Mouse (Mus musculus) stomach, embryonic 15.5 days (tissue): Measurements from ENCODE around the gene Lnx1. TPM values are rescaled to one million over a fixed set of nuclear protein-coding genes. Genes with fewer than 3 reads are reported as not detected.

ENCODE experiments used
- ATAC-seq: fragments of 200-750 bp; cut with Nextera tagmentation; 2 replicates; pipeline ENCODE4 v1.8.0; 2017; ENCODE audit warnings: low read depth, moderate number of reproducible peaks, moderate TSS enrichment; ENCODE audit not compliant: insufficient read depth, low FRiP score
- H3K27ac ChIP-seq: fragments of 300-500 bp; sonication (generic); 2 replicates; pipeline ENCODE4 v1.5.1; 2015; ENCODE audit warnings: mild to moderate bottlenecking, inconsistent platforms
- H3K27me3 ChIP-seq: fragments of 300-500 bp; sonication (generic); replicated peaks from 2 replicates; pipeline ENCODE4 v1.6.1; 2015; ENCODE audit warnings: inconsistent platforms
- H3K36me3 ChIP-seq: fragments of 300-500 bp; sonication (generic); 2 replicates; pipeline ENCODE4 v1.6.1; 2015; ENCODE audit warnings: inconsistent platforms
- H3K4me1 ChIP-seq: fragments of 300-500 bp; sonication (generic); 2 replicates; pipeline ENCODE4 v1.6.1; 2015; ENCODE audit warnings: inconsistent platforms
- H3K4me2 ChIP-seq: fragments of 300-500 bp; sonication (generic); 2 replicates; pipeline ENCODE4 v1.6.1; 2015; ENCODE audit warnings: mild to moderate bottlenecking, inconsistent platforms
- H3K4me3 ChIP-seq: fragments of 300-500 bp; sonication (generic); replicated peaks from 2 replicates; pipeline ENCODE4 v1.5.1; 2015; ENCODE audit warnings: inconsistent platforms
- H3K9ac ChIP-seq: fragments of 300-500 bp; sonication (generic); 2 replicates; pipeline ENCODE4 v1.6.1; 2015; ENCODE audit warnings: inconsistent platforms
- H3K9me3 ChIP-seq: fragments of 300-500 bp; sonication (generic); 2 replicates; pipeline ENCODE4 v1.6.1; 2016; ENCODE audit warnings: inconsistent platforms
- WGBS: fragments of 180-500 bp; shearing (Covaris S2); methylation state at CpG from one replicate; pipeline ENCODE4 v1.1.7; 2015; 5-methylcytosine and 5-hydroxymethylcytosine counted together
- polyA plus RNA-seq: library from polyadenylated mRNA; unstranded; fragments of >200 nt; fragmentation: Nextera tagmentation; extraction: Ambion mirVana; gene quantifications from 2 replicates; pipeline ENCODE4 v1.2.1, GENCODE M21; 2015

Gene Lnx1
- polyA plus RNA-seq, 1 experiment from 2014 or later: 4.6 TPM

GRCm38 (mm10) chr5:74694390-74694801, 8.3 kb downstream of the Lnx1 start:
- H3K9me3 ChIP-seq: no peaks in the 10 kb centered on the region
- no peak for ATAC-seq
- H3K27me3 ChIP-seq: no peaks in the 10 kb centered on the region
- H3K4me1 ChIP-seq: no peaks in the 10 kb centered on the region
- H3K9ac ChIP-seq: no peak overlapping the region
- H3K4me2 ChIP-seq: no peak overlapping the region
- H3K4me3 ChIP-seq: no peak overlapping the region
- no peak overlapping the region for H3K27ac ChIP-seq
- WGBS: 70% methylated on average over 7 of the region's 7 CpGs
- no peaks in the 10 kb centered on the region for H3K36me3 ChIP-seq

GRCm38 (mm10) chr5:74693836-74694235, 8.9 kb downstream of the Lnx1 start:
- Histone ChIP-seq H3K27ac (no peak overlapping the region), H3K9me3 (no peaks in the 10 kb centered on the region), H3K27me3 (no peaks in the 10 kb centered on the region), H3K4me3 (no peak overlapping the region), H3K4me1 (no peaks in the 10 kb centered on the region), H3K9ac (no peak overlapping the region), H3K36me3 (no peaks in the 10 kb centered on the region), H3K4me2 (no peak overlapping the region)
- no peak for ATAC-seq
- WGBS: 57% methylated on average over 2 of the region's 2 CpGs

DNA sequence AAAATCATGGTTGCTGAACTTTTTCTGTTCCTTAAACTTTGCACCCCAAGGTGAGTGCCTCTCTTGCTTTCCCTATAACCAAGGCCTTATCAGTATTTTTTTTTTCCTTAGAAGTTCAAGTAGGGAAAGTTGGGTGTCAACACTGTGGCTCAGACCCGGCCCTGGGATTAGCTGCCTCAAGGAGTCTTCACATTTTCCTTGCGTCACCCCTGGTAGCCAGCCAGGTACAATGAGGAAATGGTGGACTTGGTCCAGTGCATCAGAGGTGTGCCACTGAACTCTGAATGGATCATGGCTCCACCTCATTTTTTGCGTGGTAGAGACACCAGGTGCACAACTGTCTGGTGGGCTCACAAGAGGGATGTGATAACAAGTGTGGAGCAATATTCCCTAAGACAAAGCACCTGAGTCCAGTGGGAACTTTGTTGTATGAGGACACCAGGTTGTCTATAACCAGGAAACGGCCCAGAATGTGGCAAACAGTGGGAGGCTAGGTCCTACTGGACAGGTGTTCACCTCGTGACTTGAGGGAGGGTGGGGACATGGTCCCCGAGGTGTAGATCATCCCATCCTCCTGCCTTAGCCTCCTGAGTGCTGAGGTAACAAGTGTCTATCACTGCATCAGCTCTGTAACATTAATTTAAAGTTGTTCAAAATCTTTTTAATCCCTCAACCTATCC, 10.2 kb downstream of the Lnx1 start:
- ATAC-seq: no peak

DNA sequence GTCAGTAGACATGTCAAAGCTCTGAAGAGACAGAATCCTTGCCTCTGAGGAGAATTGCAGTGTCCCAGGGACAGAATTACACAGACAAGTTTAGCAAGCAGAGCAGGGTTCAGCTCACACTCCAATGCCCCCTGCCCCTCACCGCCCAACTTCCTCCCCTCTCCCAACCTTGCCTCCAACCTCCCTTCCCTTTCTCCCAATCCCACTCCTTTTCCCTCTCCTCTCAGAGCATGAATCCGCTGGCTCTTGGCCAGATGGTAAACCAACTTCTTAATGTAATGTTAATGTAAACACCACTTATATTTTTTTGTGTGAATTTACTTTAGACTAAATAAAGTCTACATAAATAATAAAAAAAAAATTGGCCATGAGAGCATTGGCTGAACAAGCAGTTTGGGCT, 13.9 kb downstream of the Lnx1 start:
- H3K4me3 ChIP-seq: no peak overlapping the region
- 50% methylated on average over 2 of the region's 2 CpGs for WGBS

More for the DNA sequence above, 10.2 kb downstream of the Lnx1 start:
- 82% methylated on average over 6 of the region's 6 CpGs for WGBS
- Histone ChIP-seq H3K27ac (no peak overlapping the region), H3K9ac (no peak overlapping the region), H3K27me3 (no peaks in the 10 kb centered on the region), H3K4me2 (no peak overlapping the region), H3K4me1 (no peaks in the 10 kb centered on the region), H3K4me3 (no peak overlapping the region), H3K36me3 (no peaks in the 10 kb centered on the region), H3K9me3 (no peaks in the 10 kb centered on the region)

DNA sequence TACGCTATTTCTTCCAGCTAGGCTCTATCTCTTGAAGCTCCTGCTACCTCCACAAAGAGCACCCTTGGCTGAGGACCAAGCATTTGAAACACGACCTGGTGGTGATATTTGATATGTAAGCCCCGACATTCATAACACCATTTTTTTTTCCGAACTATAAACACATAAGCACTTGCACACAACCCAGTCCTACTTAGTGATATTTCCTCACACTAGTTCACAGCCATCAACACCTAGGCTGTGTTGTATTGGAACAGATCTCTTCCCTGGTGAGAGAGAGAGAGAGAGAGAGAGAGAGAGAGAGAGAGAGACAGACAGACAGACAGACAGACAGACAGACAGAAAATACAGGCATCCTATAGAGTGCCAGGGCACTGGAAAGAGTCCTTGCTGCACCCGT, 17.8 kb downstream of the Lnx1 start:
- Histone ChIP-seq H3K27me3 (no peaks in the 10 kb centered on the region), H3K36me3 (no peaks in the 10 kb centered on the region), H3K4me3 (no peak overlapping the region), H3K4me1 (no peaks in the 10 kb centered on the region), H3K9ac (no peak overlapping the region), H3K9me3 (no peaks in the 10 kb centered on the region), H3K4me2 (no peak overlapping the region), H3K27ac (no peak overlapping the region)
- 58% methylated on average over 5 of the region's 5 CpGs for WGBS
- no peak for ATAC-seq

More for the DNA sequence above, 13.9 kb downstream of the Lnx1 start:
- Histone ChIP-seq H3K36me3 (no peaks in the 10 kb centered on the region), H3K9ac (no peak overlapping the region), H3K27ac (0 out of 2 replicates have a peak overlapping the region, but pooled peaks have one; percentile 9), H3K4me1 (no peaks in the 10 kb centered on the region), H3K9me3 (no peaks in the 10 kb centered on the region), H3K27me3 (no peaks in the 10 kb centered on the region), H3K4me2 (no peak overlapping the region)
- ATAC-seq: peak; percentile 58; the same call in 1 of the 2 replicates

DNA sequence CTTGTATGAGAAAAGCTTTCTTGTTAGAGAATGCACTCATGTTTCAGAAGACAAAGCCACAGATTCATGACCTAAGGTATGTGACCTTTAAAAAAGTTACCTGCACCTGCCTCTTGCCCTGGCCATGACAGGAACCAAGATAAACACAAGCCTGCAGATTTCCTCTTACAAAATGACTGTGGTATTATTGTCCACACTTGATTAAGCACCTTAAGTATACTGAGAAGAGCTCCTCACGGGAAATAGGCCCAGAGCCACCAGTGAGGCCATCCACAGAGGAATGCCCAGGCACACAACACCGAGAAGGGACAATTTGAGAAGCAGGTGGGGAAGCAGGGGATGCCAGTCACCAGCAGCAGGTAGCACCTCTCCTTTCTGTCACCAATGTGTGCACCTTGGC, 18.9 kb downstream of the Lnx1 start:
- no peak overlapping the region for H3K27ac ChIP-seq
- H3K4me2 ChIP-seq: no peak overlapping the region
- H3K36me3 ChIP-seq: no peaks in the 10 kb centered on the region
- no peaks in the 10 kb centered on the region for H3K9me3 ChIP-seq
- no peaks in the 10 kb centered on the region for H3K27me3 ChIP-seq
- H3K4me1 ChIP-seq: no peaks in the 10 kb centered on the region
- no peak overlapping the region for H3K4me3 ChIP-seq
- no peak overlapping the region for H3K9ac ChIP-seq
- 62% methylated on average over 2 of the region's 2 CpGs for WGBS
- no peak for ATAC-seq

- WGBS: 94% methylated on average over 1 of the region's 1 CpGs
Observed at GRCm38 (mm10) chr5:74682735-74683134, 20.0 kb downstream of the Lnx1 start.

DNA sequence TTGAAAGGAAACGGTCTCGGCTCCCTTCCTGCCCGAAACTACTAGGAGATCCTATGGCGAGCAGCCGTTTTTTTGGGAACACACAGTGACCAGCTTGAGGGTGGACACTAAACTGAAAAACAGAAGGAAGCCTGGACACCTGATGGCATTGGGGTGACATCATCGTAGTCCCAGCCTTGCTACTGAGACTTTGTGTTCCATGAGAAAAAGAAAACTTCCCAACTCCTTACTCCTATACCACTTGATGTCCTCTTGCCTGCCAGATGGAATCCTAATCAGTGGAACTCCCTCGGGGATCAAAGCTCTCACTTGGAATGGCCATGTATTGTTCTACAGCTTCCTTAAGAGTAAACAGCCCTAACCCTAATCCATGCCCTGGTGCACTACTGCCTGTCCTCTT, 23.1 kb downstream of the Lnx1 start:
- H3K9ac ChIP-seq: no peak overlapping the region
- ATAC-seq: no peak
- no peaks in the 10 kb centered on the region for H3K27me3 ChIP-seq
- WGBS: 81% methylated on average over 7 of the region's 7 CpGs
- H3K4me1 ChIP-seq: no peaks in the 10 kb centered on the region
- no peak overlapping the region for H3K4me3 ChIP-seq
- H3K4me2 ChIP-seq: no peak overlapping the region
- no peak overlapping the region for H3K27ac ChIP-seq
- H3K36me3 ChIP-seq: no peaks in the 10 kb centered on the region
- no peaks in the 10 kb centered on the region for H3K9me3 ChIP-seq

More at GRCm38 (mm10) chr5:74682735-74683134, 20.0 kb downstream of the Lnx1 start:
- ATAC-seq: no peak
- H3K9me3 ChIP-seq: no peaks in the 10 kb centered on the region
- H3K4me2 ChIP-seq: no peak overlapping the region
- H3K27ac ChIP-seq: no peak overlapping the region
- no peaks in the 10 kb centered on the region for H3K4me1 ChIP-seq
- H3K36me3 ChIP-seq: no peaks in the 10 kb centered on the region
- H3K27me3 ChIP-seq: no peaks in the 10 kb centered on the region
- H3K9ac ChIP-seq: no peak overlapping the region
- H3K4me3 ChIP-seq: no peak overlapping the region

DNA sequence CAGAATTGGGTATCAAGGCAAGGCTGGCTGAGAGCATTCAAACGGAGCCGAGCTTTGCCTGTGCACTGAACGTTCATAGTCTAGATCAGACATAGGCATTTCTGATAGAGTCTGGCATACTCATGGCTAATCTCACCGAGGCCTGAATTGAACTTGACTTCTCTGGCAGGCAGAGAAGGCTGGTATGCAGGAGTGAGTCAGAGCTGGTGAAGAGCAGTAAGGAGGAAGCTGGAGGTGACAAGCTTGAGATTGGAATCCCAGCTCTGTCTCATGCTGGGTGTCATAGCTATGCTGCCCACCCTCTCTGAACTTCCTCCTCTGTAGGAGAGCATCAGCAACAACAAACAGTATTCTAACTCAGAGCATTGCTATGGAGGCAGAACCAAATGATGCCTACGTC, 24.0 kb downstream of the Lnx1 start:
- Histone ChIP-seq H3K36me3 (no peaks in the 10 kb centered on the region), H3K27me3 (no peaks in the 10 kb centered on the region), H3K9me3 (no peaks in the 10 kb centered on the region), H3K9ac (no peak overlapping the region), H3K27ac (no peak overlapping the region), H3K4me1 (no peaks in the 10 kb centered on the region), H3K4me3 (no peak overlapping the region), H3K4me2 (no peak overlapping the region)
- no peak for ATAC-seq
- WGBS: 90% methylated on average over 5 of the region's 5 CpGs

DNA sequence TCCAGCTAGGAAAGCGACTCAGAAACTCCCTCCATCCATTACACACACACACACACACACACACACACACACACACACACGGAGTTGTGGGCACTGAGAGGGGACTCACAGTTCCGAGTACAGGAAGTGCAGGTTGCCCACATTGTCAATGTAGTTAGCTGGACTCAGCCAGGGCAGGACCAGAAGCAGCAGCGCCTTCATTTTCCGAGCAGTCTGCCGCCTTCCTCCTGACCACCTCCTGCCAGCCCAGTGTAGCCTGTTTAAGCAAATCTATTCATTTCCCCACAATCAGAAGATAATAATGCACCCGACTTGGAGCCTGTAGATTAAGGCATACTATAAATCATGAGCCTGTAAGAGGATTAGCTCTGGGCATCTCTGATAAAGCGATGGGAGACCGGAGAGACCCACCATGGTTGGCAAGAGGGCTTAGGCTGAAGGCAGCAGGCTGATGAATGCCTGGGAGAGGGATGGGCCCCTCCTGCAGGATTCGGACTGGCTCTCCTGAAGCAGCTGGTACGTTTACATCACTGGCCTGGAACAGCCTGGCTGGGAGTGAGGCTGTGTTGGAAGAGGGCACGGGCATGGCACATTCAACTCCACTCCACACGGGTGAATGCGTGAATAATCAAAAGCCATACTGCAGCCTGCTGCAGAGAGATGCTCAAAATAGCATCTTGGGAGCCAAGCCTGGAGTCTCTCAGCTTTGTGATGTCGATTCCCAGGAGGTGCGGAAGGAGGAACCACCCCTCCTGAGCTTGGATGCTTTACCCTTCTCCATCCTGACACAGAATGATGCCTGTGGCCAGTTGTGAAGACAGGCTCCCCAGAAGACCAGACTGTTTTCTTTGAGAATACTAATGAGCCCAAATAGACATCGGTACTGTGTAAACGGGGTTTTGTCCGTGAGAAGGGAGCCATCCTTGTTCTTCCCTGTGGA, 25.0 kb downstream of the Lnx1 start:
- H3K27me3 ChIP-seq: no peaks in the 10 kb centered on the region
- no peak overlapping the region for H3K9ac ChIP-seq
- no peaks in the 10 kb centered on the region for H3K9me3 ChIP-seq
- H3K4me3 ChIP-seq: no peak overlapping the region
- no peak overlapping the region for H3K4me2 ChIP-seq
- H3K36me3 ChIP-seq: no peaks in the 10 kb centered on the region
- ATAC-seq: no peak
- no peak overlapping the region for H3K27ac ChIP-seq
- H3K4me1 ChIP-seq: no peaks in the 10 kb centered on the region
- WGBS: 58% methylated on average over 19 of the region's 19 CpGs

DNA sequence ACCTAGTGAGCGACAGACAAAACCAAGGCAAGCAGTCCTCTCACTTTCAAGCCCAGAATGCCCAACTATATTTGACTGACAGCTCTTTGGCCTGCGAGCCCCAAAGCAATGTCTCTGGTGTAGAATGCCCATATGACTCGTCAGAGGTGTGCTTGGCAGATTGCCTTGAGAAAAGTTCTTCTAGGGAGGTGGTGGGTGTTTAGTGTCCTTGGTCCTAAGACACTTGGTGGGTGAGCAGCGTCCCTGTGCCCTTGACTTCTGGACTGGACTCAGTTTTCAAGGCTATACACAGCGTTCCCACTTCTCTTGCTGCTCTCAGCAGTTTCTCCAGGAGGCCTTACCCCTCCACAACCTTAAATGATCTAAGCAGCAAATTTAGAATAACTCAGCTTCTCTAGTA, 30.2 kb downstream of the Lnx1 start:
- no peak for ATAC-seq
- WGBS: 87% methylated on average over 5 of the region's 5 CpGs

DNA sequence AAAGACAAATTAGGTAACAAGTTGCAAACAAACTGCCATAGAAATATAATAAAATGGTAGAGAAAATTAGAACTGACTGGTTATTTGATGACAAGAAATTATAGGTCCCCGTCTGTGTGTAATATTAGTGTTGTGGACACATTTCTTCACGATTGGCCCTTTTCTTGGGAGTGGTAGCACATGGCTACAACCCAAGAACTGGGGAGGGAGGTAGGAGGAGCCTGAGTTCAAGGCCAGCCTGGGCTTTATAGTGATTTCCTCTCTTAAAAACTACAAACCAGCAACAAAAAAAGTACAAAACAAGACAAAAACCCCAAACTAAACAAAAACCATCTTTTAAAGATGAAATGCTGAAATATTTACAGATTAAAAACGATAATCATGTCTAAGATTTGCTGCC, 31.8 kb downstream of the Lnx1 start:
- H3K4me2 ChIP-seq: no peak overlapping the region
- no peaks in the 10 kb centered on the region for H3K9me3 ChIP-seq
- H3K4me1 ChIP-seq: no peaks in the 10 kb centered on the region
- ATAC-seq: no peak
- H3K36me3 ChIP-seq: no peaks in the 10 kb centered on the region
- H3K9ac ChIP-seq: no peak overlapping the region
- H3K27ac ChIP-seq: no peak overlapping the region
- no peaks in the 10 kb centered on the region for H3K27me3 ChIP-seq
- H3K4me3 ChIP-seq: no peak overlapping the region
- WGBS: 80% methylated on average over 3 of the region's 3 CpGs

More for the DNA sequence above, 30.2 kb downstream of the Lnx1 start:
- H3K4me2 ChIP-seq: no peak overlapping the region
- H3K9me3 ChIP-seq: no peaks in the 10 kb centered on the region
- no peak overlapping the region for H3K9ac ChIP-seq
- no peak overlapping the region for H3K27ac ChIP-seq
- H3K4me1 ChIP-seq: no peaks in the 10 kb centered on the region
- no peaks in the 10 kb centered on the region for H3K36me3 ChIP-seq
- no peaks in the 10 kb centered on the region for H3K27me3 ChIP-seq
- no peak overlapping the region for H3K4me3 ChIP-seq
